Mouse (Mus musculus) left cerebral cortex, postnatal 14 days (tissue): Measurements from ENCODE around the gene Ercc1. TPM values are rescaled to one million over a fixed set of nuclear protein-coding genes. Genes with fewer than 3 reads are reported as not detected.

Source experiments
- DNase-seq, 2 experiments: peaks; one replicate each; pipeline ENCODE4 v3.0.0; 2021 to 2022; ENCODE audit warnings: low spot score in 2 of 2, mixed read lengths in 1 of 2
- intact Hi-C: fragments of 180-260 bp; cut with DNase I; formaldehyde crosslinking; loops from one replicate; pipeline ENCODE4 v1.15.1; 2025
- total RNA-seq, 2 experiments: library from RNA; stranded (reverse); gene quantifications; 2 replicates each; pipeline ENCODE4 v1.2.3; 2021

Gene Ercc1
- total RNA-seq, 2 experiments from 2014 or later, result 42.7 to 44.0 TPM

DNA sequence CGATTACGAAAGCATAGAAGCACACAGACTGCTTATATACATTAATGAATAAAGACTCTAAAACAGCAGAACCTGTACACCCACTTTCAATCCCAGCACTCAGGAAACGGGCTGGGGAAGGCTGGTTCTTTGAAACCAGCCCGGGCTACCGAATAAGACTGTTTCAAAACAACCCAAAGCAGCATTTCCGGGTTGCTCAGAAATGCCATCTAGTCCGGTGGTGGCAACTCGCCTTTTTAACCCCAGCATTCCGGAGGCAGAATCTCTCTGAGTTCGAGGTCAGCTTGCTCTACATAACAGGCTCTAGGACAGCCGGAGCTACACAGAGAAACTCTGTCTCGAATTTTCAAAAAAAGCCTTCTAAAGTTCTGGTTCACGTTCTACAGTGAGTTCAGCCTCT is 14.1 kb downstream of the Ercc1 start:
- no peak for DNase-seq

DNA sequence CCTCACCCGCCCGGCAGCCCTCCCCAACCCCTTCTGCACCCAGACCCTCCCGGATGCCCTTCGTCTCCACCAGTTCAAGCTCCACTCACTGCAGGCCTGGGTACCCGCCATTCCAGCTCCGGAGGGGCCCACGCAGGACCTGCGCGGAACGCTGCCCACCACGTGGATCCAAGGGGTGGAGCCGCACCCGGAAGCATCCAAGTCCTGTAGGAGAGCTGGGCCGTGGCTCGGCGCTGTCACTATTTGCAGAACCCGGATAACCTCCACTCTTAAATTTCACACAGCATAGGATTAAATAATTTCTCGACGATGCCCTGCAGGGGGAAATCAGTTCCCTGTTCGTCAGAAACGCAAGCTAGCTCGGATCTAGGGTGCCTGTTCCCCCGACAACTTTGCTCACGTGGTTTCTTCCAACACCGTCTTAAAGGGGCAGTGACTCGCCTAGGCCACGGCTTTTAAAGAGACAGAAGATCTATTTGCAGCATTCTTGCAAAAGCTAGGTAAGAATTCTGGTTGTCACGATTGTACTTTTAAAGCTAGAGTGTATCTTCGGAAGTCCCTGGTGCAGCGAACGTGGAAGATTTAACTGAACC is 14.8 kb downstream of the Ercc1 start, which contains the start of the genes Cd3eap and Ppp1r13l:
TSS of gene Cd3eap (minus strand) at position 185 of the 593 bp plus-strand sequence.
TSS of gene Ppp1r13l (plus strand) at position 451 of the 593 bp plus-strand sequence.
- intact Hi-C loops, result no loop called here
- peak; percentile 87 to 88 for DNase-seq

More for the DNA sequence above, 14.1 kb downstream of the Ercc1 start:
- intact Hi-C loops, result no loop called here

DNA sequence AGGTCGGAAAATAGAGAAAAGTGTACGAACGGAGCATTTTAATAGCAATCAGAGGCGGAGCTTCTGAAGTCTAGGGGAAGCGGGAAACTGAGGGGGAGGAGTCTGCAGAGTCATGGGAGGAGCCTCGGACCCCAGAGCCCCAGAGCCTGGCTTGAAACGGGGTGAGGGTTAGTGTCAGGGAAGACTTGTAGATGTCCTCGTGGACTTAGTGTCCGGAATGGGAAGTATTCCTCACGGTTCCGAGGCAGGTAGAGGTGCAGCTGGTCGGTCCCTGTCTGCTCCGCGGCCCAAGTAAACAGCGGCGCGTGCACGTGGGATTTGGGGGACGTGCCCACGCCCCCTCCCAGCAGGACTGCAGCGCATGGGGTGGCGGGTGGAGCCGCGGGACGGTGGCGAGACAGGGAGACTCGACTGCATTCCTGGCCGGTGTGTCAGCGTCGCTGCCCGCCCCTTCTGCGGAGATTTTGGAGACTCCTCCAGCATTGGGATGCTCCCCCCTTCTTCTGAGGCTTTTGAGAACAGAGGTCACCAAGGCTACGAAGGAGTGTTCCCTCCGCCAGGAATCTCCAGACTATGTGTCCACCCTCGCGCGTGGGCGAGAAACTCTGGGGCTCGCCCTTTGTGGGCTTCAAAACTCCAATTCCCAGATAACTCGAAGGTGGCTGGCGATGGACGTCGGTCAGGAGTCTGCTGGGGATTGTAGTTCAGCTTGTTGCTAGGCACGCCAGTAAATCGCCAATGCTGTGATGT is 15.5 kb downstream of the Ercc1 start:
- intact Hi-C loops, result no loop called here
- peak; percentile 72 to 83 for DNase-seq

DNA sequence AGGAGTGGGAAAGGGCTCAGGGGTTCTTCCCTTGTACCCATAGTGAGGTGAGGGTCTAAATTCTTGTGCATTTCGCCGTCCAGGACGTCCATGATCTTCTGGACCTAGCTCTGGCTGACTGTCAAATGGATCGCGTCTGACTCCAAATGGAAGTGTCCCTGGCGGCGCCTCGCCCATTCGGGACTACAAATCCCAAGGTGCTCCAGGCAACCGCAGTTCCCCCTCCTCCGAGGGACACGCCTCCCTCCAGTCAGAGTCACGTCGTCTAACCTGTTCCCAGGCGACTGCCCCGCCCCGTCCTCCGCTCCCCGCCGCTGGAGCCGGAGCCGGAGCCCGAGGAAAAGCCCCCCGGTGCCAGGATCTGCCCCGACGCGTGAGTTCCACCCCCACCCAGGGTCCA is 16.4 kb downstream of the Ercc1 start:
- peak; percentile 88 to 93 for DNase-seq
- intact Hi-C loops, result no loop called here

- intact Hi-C loops, result no loop called here
- peak; percentile 59 to 67 for DNase-seq
Observed at GRCm38 (mm10) chr7:19361720-19362119, 17.1 kb downstream of the Ercc1 start.

DNA sequence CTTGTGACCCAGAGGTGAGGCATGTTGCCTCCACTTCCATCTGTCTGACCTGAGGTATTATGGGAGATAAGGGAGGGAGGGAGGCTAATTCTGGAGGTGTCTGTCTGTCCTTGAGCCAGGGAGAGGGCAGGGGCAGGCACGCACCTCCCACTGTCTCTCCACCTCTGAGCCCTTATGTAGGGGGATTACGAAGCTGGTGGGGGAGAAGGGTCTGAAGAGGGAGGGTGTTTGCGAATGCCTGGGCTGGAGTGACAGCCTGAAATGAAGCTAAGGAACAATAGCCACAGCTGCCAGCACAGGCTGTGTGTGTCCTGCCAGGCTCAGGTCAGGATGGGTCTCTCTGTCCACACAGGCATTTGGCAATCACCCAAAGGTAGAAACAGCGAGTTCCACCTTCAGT is 17.7 kb downstream of the Ercc1 start:
- DNase-seq, result no peak
- intact Hi-C loops, result no loop called here

DNA sequence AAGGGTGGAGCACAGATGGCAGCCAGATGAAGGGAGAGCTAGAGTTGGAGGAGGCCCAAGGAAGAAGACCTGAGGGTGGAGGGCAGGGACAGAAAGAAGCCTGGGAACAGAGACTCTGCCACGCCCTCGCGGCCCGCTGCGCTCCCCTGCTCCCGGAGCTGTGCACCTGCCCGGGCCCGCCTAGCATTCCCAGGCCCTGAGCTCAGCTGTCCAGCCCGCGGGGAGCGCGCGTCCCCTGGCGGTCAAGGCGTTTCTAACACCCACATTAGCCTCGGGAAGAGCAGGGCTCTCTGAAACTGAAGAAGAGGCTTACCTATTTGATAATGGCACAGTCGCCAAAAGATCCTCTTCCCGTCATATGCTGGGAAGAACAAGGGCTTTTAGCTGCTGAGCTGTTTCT is 19.3 kb downstream of the Ercc1 start:
- peak in 1 of 2 experiments; percentile 51 for DNase-seq
- intact Hi-C loops, result no loop called here

DNA sequence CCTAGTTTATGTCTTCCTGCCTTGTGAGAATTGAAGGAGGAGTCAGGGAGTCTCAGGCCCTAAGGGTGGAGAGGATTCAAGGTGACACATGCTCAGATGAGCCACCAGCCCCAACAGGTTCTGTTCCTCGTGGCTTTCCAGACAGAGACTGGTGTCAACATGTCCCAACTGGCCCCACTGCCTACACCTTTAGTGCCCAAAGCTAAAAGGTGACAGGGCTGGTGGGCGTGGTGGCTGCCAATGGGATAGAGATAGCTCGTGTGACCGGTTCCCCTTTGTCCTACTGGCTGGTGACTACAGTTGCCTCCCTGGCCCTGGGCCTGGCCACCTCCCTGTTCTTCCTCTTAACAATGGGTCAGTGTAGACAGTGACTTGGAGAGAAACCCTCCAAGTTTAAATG is 20.8 kb downstream of the Ercc1 start:
- intact Hi-C loops, result no loop called here
- DNase-seq, result no peak

DNA sequence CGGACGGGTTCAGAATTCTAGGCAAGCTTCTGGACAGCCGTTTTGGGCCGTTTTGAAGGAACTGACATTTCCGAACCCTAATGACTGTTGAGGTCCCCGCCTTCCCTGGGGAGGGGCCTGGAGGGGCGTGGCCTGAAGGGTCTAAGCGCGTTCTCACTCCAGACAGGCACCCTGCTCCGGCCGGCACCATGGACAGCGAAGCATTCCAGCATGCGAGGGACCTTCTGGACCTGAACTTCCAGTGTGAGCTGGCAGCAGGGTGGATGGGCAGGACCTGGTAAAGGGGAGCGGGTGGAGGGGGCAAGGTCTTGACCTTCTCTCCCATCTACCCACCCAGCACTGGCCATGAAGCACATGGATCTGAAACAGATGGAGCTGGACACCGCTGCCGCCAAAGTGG is 23.8 kb downstream of the Ercc1 start:
- no peak for DNase-seq

DNA sequence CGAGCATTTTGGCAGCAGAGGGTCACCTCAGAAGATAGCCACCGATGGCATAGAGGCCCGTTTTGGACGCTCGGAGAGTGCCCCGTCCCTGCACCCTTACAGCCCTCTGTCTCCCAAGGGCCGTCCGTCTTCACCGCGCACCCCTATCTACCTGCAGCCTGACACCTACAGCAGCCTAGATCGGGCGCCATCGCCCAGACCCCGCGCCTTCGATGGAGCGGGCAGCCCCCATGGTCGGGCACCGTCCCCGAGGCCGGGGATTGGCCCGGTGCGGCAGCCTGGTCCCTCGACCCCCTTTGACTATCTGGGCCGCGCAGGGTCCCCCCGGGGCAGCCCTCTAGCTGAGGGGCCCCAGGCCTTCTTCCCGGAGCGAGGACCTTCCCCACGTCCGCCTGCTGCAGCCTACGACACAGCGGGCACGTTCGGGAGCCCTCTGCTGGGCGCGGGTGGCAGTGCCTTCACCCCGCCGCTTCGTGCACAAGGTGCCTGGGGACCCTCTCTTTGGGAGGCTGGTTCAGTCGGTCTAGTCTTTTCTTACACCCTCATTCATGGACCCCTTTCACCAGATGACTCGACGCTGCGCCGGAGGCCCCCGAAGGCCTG is 25.3 kb downstream of the Ercc1 start:
- DNase-seq, result peak; percentile 65 to 76
- intact Hi-C loops, result no loop called here

More for the DNA sequence above, 23.8 kb downstream of the Ercc1 start:
- intact Hi-C loops, result no loop called here

- DNase-seq, result no peak
- intact Hi-C loops, result no loop called here
Observed at GRCm38 (mm10) chr7:19373367-19373766, 28.8 kb downstream of the Ercc1 start.

GRCm38 (mm10) chr7:19375368-19375767 is 30.8 kb downstream of the Ercc1 start:
- no peak for DNase-seq
- intact Hi-C loops, result no loop called here

DNA sequence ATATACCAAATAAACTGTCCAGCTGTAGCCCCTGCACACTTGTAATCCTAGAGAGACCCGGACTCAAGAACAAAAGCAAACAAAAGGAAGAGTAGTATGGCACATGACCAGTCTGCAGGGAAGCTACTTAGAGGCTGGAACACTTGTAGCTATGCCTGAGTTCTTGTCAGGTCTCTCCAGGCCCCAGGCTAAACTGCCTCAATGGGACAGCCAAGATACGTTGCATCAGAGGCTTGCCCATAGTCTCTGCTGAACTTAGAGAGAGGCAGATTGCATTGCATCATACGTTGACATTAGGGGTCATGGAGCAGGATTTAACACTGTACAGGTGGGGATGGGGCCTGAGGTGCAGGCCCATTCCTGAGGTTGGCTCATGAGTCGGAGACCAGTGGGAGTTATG is 31.4 kb downstream of the Ercc1 start:
- intact Hi-C loops, result no loop called here
- DNase-seq, result no peak

GRCm38 (mm10) chr7:19378049-19378448 is 33.5 kb downstream of the Ercc1 start:
- intact Hi-C loops, result no loop called here
- DNase-seq, result no peak

GRCm38 (mm10) chr7:19381377-19382165 is 37.0 kb downstream of the Ercc1 start, which contains the start of gene Ercc2:
Gene Ercc2, plus strand, starts transcription at chr7:19382010.
- intact Hi-C loops, result no loop called here
- DNase-seq, result peak; percentile 99

DNA sequence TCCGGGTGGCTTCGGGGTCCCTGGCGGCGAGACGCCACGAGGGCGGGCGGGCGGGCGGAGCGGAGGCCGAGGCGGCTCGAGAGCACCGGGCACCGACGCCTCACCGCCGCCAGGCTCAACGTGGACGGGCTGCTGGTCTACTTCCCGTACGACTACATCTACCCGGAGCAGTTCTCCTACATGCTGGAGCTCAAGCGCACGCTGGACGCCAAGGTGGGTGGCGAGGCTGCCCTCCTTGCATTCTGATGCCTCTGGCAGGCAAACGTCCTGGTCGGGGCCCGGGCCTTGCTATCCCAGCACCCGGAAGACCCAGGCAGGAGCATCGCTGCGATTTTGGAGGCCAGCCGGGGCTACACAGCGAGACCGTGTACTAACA is 37.6 kb downstream of the Ercc1 start:
- intact Hi-C loops, result no loop called here
- no peak for DNase-seq

- no peak for DNase-seq
- intact Hi-C loops, result no loop called here
Observed at GRCm38 (mm10) chr7:19383708-19384107, 39.1 kb downstream of the Ercc1 start.

DNA sequence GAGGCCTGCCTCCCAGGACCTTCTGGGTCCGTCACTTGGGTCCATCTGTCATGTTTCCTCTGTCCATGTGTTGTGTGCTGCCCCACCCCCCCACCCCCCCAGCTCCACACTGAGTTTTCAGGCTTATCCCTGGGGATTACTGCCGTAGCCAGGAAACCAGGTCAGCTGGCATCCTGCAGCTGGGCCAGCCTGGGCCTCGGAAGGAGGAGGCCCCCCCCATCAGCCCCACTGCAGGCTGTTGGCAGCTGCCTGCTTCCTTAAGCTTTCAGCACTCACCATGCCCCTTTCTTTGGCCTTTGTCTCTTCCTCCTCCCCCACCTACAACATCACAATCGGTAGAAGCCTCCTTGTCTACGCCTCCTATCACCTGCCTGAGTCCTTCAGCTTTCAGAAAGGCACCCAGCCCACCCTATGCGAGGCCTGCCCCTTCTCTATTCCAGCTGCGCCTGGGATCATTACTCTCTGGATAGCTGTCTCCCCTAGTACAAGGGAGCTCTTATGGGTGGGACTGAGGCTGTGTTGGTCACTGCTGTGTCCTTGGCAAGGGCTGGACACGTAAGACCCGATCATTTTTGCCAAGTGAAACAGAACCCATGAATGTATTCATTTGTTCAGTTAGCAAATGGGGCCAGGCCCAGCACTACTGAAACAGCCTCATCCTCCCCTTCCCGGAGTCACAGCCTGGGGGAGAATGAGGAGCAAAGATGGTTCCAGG is 44.3 kb downstream of the Ercc1 start:
- intact Hi-C loops, result no loop called here
- peak in 1 of 2 experiments; percentile 64 for DNase-seq

- no peak for DNase-seq
- intact Hi-C loops, result no loop called here
Observed at GRCm38 (mm10) chr7:19394484-19394883, 49.9 kb downstream of the Ercc1 start.
